Mouse (Mus musculus): ENCODE results near the gene Rara. TPM values are rescaled to one million over a fixed set of nuclear protein-coding genes. Genes with fewer than 3 reads are reported as not detected.
A peak's percentile ranks its signal among the peaks of the same experiment; 100 is the strongest.

The Rara gene
- polyA plus RNA-seq, 1 experiment from 2014 or later: 20.1 TPM

DNA sequence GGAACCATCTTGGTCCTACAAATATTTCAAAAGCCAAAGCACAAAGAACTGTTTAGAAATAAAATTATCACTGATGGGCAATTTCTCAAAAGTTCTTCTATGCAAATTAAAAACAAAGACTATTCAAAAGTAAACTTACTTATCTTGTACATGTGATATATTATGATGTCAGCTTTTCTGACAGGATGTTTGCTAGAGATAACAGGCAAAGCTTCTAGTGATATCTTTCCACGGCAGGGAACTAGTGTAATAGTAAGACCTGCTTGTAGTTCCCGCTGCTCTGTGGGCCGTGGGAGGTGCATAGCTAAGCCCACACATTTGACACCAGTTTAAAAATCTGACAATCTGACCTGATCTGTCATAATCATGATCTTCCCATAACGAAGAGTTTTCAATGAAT is 82.5 kb downstream of the Rara start:
- WGBS: 68% methylated on average over 4 of the region's 4 CpGs
- TF ChIP-seq EP300 (optimal IDR thresholded peaks at IDR 0.05) (no peak), CTCF (IDR thresholded peaks at IDR 0.05; ENCODE audit: low read depth) (no peak)
- no peak for DNase-seq (ENCODE audit: low spot score)
- H3K27me3 ChIP-seq (ENCODE audit: control insufficient read depth, insufficient read depth, low read length): no peaks in the 10 kb centered on the region
- peaks cover 7% of the 10 kb centered on the region; the same call in 1 of the 2 replicates for H3K36me3 ChIP-seq (ENCODE audit: control insufficient read depth, insufficient read depth, low read length)
- H3K4me3 ChIP-seq (ENCODE audit: low read depth, low read length): no peak overlapping the region
- H3K9me3 ChIP-seq (ENCODE audit: control insufficient read depth, low read length): no peaks in the 10 kb centered on the region
- no peaks in the 10 kb centered on the region for H3K4me1 ChIP-seq (replicated peaks; ENCODE audit: control insufficient read depth, insufficient read depth)
- no peak overlapping the region for H3K4me2 ChIP-seq (replicated peaks; ENCODE audit: low read depth)
- H3K27ac ChIP-seq (replicated peaks): no peak overlapping the region
- no peak for ATAC-seq (ENCODE audit: low FRiP score, low TSS enrichment)
- H3K9ac ChIP-seq (ENCODE audit: low read length): no peak overlapping the region

DNA sequence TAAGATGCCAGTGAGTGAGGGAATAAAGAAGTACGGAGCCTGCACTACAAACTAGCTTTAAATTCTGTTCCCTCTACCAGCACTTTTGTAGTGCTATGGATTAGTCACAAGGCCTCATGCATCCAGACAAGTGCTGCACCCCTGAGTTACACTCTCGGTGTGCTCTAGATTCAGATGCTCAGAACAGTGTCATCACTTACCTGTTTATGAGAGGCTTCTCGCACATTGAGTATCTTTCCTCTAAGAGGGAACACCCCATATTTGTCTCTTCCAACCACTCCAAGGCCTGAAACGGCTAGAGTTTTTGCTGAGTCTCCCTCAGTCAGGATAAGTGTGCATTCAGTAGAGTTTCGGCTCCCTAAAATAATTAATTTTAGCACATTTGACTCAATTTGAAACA is 83.1 kb downstream of the Rara start:
- no peaks in the 10 kb centered on the region for H3K9me3 ChIP-seq (ENCODE audit: control insufficient read depth, low read length)
- TF ChIP-seq CTCF (IDR thresholded peaks at IDR 0.05; ENCODE audit: low read depth): no peak
- TF ChIP-seq EP300 (optimal IDR thresholded peaks at IDR 0.05): no peak
- WGBS: 92% methylated on average over 5 of the region's 5 CpGs
- no peaks in the 10 kb centered on the region for H3K27me3 ChIP-seq (ENCODE audit: control insufficient read depth, insufficient read depth, low read length)
- no peak overlapping the region for H3K4me3 ChIP-seq (ENCODE audit: low read depth, low read length)
- no peak overlapping the region for H3K27ac ChIP-seq (replicated peaks)
- DNase-seq (ENCODE audit: low spot score) (no peak), ATAC-seq (ENCODE audit: low FRiP score, low TSS enrichment) (no peak)
- H3K4me1 ChIP-seq (replicated peaks; ENCODE audit: control insufficient read depth, insufficient read depth): no peaks in the 10 kb centered on the region
- H3K4me2 ChIP-seq (replicated peaks; ENCODE audit: low read depth): no peak overlapping the region
- peaks cover 3% of the 10 kb centered on the region; the same call in 1 of the 2 replicates for H3K36me3 ChIP-seq (ENCODE audit: control insufficient read depth, insufficient read depth, low read length)
- no peak overlapping the region for H3K9ac ChIP-seq (ENCODE audit: low read length)

DNA sequence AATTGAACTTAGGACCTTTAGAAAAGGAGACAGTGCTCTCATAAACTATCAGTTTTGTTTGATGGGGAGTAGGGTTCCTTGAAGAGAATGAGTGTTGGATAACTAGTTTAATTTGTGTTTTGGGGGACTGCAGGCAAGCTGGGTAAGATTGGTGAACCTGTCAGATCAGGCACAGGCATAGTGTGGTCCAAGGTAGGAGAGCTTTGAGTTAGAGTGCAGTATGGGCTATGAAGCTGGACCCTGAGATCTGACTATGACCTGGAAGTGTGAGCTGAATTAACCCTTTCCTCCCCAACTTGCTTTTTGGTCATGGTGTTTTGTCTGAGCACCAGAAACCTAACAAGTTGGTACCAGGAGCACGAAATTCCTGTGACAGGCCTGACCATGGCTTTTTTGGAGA is 86.2 kb downstream of the Rara start:
- no peak overlapping the region for H3K9ac ChIP-seq (ENCODE audit: low read length)
- no peaks in the 10 kb centered on the region for H3K9me3 ChIP-seq (ENCODE audit: control insufficient read depth, low read length)
- no peak overlapping the region for H3K4me3 ChIP-seq (ENCODE audit: low read depth, low read length)
- H3K27ac ChIP-seq (replicated peaks): no peak overlapping the region
- ATAC-seq (ENCODE audit: low FRiP score, low TSS enrichment) (no peak), DNase-seq (ENCODE audit: low spot score) (no peak)
- H3K4me2 ChIP-seq (replicated peaks; ENCODE audit: low read depth): no peak overlapping the region
- no peak for TF ChIP-seq EP300 (optimal IDR thresholded peaks at IDR 0.05)
- TF ChIP-seq CTCF (IDR thresholded peaks at IDR 0.05; ENCODE audit: low read depth): no peak
- WGBS: 90% methylated on average over 1 of the region's 1 CpGs
- H3K27me3 ChIP-seq (ENCODE audit: control insufficient read depth, insufficient read depth, low read length): no peaks in the 10 kb centered on the region
- H3K36me3 ChIP-seq (ENCODE audit: control insufficient read depth, insufficient read depth, low read length): peaks cover 8% of the 10 kb centered on the region
- H3K4me1 ChIP-seq (replicated peaks; ENCODE audit: control insufficient read depth, insufficient read depth): no peaks in the 10 kb centered on the region

DNA sequence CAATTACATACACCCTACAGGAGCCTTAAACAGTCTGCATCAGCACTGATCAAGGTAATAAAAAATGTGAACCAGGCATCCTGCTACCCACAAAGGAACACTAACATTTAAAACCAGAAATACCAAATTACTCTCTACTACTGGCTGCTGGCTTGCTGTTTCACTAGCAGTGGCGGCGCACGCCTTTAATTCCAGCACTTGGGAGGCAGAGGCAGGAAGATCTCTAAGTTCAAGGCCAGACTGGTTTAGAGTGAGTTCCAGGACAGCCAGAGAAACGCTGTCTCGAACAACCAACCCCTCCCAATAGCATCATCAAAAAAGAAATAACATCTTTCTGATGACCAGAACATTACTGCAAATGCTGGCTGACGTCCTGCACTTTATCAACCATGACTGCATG is 92.2 kb downstream of the Rara start:
- Histone ChIP-seq H3K36me3 (ENCODE audit: control insufficient read depth, insufficient read depth, low read length) (peaks cover 6% of the 10 kb centered on the region), H3K9me3 (ENCODE audit: control insufficient read depth, low read length) (no peaks in the 10 kb centered on the region), H3K4me3 (ENCODE audit: low read depth, low read length) (no peak overlapping the region), H3K27me3 (ENCODE audit: control insufficient read depth, insufficient read depth, low read length) (no peaks in the 10 kb centered on the region), H3K4me2 (replicated peaks; ENCODE audit: low read depth) (no peak overlapping the region), H3K4me1 (replicated peaks; ENCODE audit: control insufficient read depth, insufficient read depth) (no peaks in the 10 kb centered on the region), H3K27ac (replicated peaks) (no peak overlapping the region), H3K9ac (ENCODE audit: low read length) (no peak overlapping the region)
- TF ChIP-seq EP300 (optimal IDR thresholded peaks at IDR 0.05) (no peak), CTCF (IDR thresholded peaks at IDR 0.05; ENCODE audit: low read depth) (no peak)
- ATAC-seq (ENCODE audit: low FRiP score, low TSS enrichment) (no peak), DNase-seq (ENCODE audit: low spot score) (no peak)
- WGBS: 93% methylated on average over 6 of the region's 6 CpGs

DNA sequence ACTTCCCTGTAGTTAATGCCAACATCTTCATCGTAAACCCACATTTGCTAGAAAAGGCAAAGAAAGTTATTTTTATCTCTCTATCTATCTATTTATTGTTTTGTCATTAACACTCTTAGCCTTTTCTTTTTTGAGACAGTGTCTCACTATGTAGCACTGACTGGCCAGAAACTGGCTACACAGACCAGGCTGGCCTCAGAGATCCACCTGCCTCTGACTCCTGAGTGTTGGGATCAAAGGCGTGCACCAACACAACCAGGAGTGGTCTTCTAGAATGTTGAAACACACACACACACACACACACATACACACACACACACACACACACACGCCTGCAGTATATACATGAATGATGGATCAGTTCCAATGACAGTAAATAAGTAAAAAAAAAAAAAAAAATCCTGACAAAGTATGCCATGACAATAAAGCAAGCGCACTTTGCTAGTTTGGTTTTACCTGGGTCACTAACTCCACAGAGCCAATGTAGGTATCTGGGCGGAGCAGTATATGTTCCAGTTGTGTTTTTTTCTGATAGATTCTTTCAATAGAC is 94.8 kb downstream of the Rara start:
- H3K4me2 ChIP-seq (replicated peaks; ENCODE audit: low read depth): peak overlapping the region; percentile 73; the same call in 1 of the 2 replicates
- no peak overlapping the region for H3K27ac ChIP-seq (replicated peaks)
- H3K36me3 ChIP-seq (ENCODE audit: control insufficient read depth, insufficient read depth, low read length): peaks cover 2% of the 10 kb centered on the region; the same call in 1 of the 2 replicates
- ATAC-seq (ENCODE audit: low FRiP score, low TSS enrichment) (no peak), DNase-seq (ENCODE audit: low spot score) (no peak)
- no peak overlapping the region for H3K9ac ChIP-seq (ENCODE audit: low read length)
- WGBS: 67% methylated on average over 5 of the region's 5 CpGs
- no peaks in the 10 kb centered on the region for H3K4me1 ChIP-seq (replicated peaks; ENCODE audit: control insufficient read depth, insufficient read depth)
- TF ChIP-seq CTCF (IDR thresholded peaks at IDR 0.05; ENCODE audit: low read depth): no peak
- no peak for TF ChIP-seq EP300 (optimal IDR thresholded peaks at IDR 0.05)
- H3K27me3 ChIP-seq (ENCODE audit: control insufficient read depth, insufficient read depth, low read length): no peaks in the 10 kb centered on the region
- no peaks in the 10 kb centered on the region for H3K9me3 ChIP-seq (ENCODE audit: control insufficient read depth, low read length)
- peak overlapping the region; percentile 75 for H3K4me3 ChIP-seq (ENCODE audit: low read depth, low read length)

DNA sequence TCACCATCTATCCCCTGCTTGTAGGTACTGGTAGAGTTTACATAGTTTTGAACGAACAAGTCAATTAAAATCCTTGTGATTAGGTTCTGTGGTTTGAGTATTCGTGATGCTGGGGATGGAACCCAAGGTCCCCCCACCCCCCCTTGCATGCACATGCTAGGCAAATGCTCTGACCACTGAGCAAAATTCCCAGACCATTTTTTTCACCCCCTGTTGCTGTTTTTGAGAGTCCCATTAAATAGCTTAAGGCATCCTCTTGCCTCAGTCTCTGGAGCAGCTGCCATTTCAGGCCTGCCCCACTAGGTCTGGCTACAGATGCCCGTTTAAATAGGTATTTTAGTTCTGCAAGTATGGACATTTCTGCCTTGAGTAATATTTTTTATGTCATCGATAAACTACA is 95.5 kb downstream of the Rara start:
- Histone ChIP-seq H3K4me2 (replicated peaks; ENCODE audit: low read depth) (peak overlapping the region; percentile 73), H3K27ac (replicated peaks) (peak overlapping the region; percentile 65; the same call in 1 of the 2 replicates), H3K9ac (ENCODE audit: low read length) (peak overlapping the region; percentile 79), H3K9me3 (ENCODE audit: control insufficient read depth, low read length) (no peaks in the 10 kb centered on the region), H3K36me3 (ENCODE audit: control insufficient read depth, insufficient read depth, low read length) (no peaks in the 10 kb centered on the region), H3K4me1 (replicated peaks; ENCODE audit: control insufficient read depth, insufficient read depth) (no peaks in the 10 kb centered on the region), H3K4me3 (ENCODE audit: low read depth, low read length) (peak overlapping the region; percentile 75), H3K27me3 (ENCODE audit: control insufficient read depth, insufficient read depth, low read length) (no peaks in the 10 kb centered on the region)
- TF ChIP-seq EP300 (optimal IDR thresholded peaks at IDR 0.05): no peak
- DNase-seq (ENCODE audit: low spot score): no peak
- no peak for ATAC-seq (ENCODE audit: low FRiP score, low TSS enrichment)
- WGBS: 4% methylated on average over 4 of the region's 4 CpGs

Data from stomach, postnatal 0 days (tissue).